Mouse (Mus musculus) C2C12 (cell line): ENCODE measurements around the gene Rps28. TPM values are rescaled to one million over a fixed set of nuclear protein-coding genes. Genes with fewer than 3 reads are reported as not detected.
A peak's percentile ranks its signal among the peaks of the same experiment; 100 is the strongest.

Experiments
- H3K27me3 ChIP-seq: one replicate; pipeline ENCODE4 v1.6.1; 2011; ENCODE audit not compliant: control insufficient read depth, insufficient read depth, insufficient read length
- H3K36me3 ChIP-seq: one replicate; pipeline ENCODE4 v1.6.1; 2011; ENCODE audit not compliant: control insufficient read depth, insufficient read depth
- H3K4me3 ChIP-seq: one replicate; pipeline ENCODE4 v1.5.1; 2011; ENCODE audit warnings: mild to moderate bottlenecking, control low read depth; ENCODE audit not compliant: poor library complexity, insufficient read depth, severe bottlenecking
- H3K79me2 ChIP-seq: one replicate; pipeline ENCODE4 v1.6.1; 2011; ENCODE audit not compliant: control insufficient read depth, insufficient read depth
- H3K79me3 ChIP-seq: one replicate; pipeline ENCODE4 v1.6.1; 2011; ENCODE audit warnings: low read depth, control low read depth
- H3ac ChIP-seq: one replicate; pipeline ENCODE3; 2011; ENCODE audit warnings: low read depth; ENCODE audit not compliant: control insufficient read depth, insufficient read length
- CEBPB ChIP-seq: IDR thresholded peaks from one replicate; pipeline ENCODE4 v1.6.1; 2011; ENCODE audit warnings: low read depth, mild to moderate bottlenecking, control low read depth, moderate library complexity
- CTCF ChIP-seq: IDR thresholded peaks from one replicate; pipeline ENCODE4 v1.5.1; 2011; ENCODE audit not compliant: control insufficient read depth, insufficient read depth, insufficient read length
- FOSL1 ChIP-seq: IDR thresholded peaks from one replicate; pipeline ENCODE4 v1.8.0; 2011; ENCODE audit warnings: mild to moderate bottlenecking, low read length; ENCODE audit not compliant: poor library complexity, insufficient read depth, severe bottlenecking
- MAX ChIP-seq: IDR thresholded peaks from one replicate; pipeline ENCODE4 v1.6.1; 2011; ENCODE audit warnings: mild to moderate bottlenecking, control low read depth
- MYOD1 ChIP-seq: IDR thresholded peaks from one replicate; pipeline ENCODE4 v1.6.1; 2011; ENCODE audit warnings: low read depth; ENCODE audit not compliant: control insufficient read depth, insufficient read length
- MYOG ChIP-seq: IDR thresholded peaks from one replicate; pipeline ENCODE4 v1.6.1; 2011; ENCODE audit not compliant: control insufficient read depth, insufficient read length; ENCODE audit errors: extremely low read depth
- USF1 ChIP-seq: IDR thresholded peaks from one replicate; pipeline ENCODE4 v1.6.1; 2011; ENCODE audit warnings: low read depth, mild to moderate bottlenecking, control low read depth, moderate library complexity
- polyA plus RNA-seq: library from polyadenylated mRNA; unstranded; fragments of >200 nt; fragmentation: generic; extraction: Trizol; gene quantifications from one replicate; pipeline ENCODE4 v1.2.1, GENCODE M21; 2012; ENCODE audit warnings: missing spikeins

Rps28 gene
- polyA plus RNA-seq, 1 experiment: 8,619 TPM

- H3K27me3 ChIP-seq: no peaks in the 10 kb centered on the region
- H3K36me3 ChIP-seq: no peaks in the 10 kb centered on the region
- H3K79me3 ChIP-seq: no peaks in the 10 kb centered on the region
- H3ac ChIP-seq: no peak overlapping the region
- H3K79me2 ChIP-seq: no peaks in the 10 kb centered on the region
- TF ChIP-seq USF1: no peak
- no peak for TF ChIP-seq MYOG
- H3K4me3 ChIP-seq: no peak overlapping the region
Measured at GRCm38 (mm10) chr17:33799277-33799676, 25.1 kb downstream of the Rps28 start.

- H3K79me3 ChIP-seq: no peaks in the 10 kb centered on the region
- no peaks in the 10 kb centered on the region for H3K79me2 ChIP-seq
- H3K27me3 ChIP-seq: no peaks in the 10 kb centered on the region
- no peaks in the 10 kb centered on the region for H3K36me3 ChIP-seq
- no peak overlapping the region for H3K4me3 ChIP-seq
- TF ChIP-seq CTCF (peak; percentile 29), MYOD1 (no peak), USF1 (no peak), FOSL1 (no peak)
- H3ac ChIP-seq: no peak overlapping the region
Measured at GRCm38 (mm10) chr17:33798306-33798705, 26.1 kb downstream of the Rps28 start.

- no peak for TF ChIP-seq FOSL1
- peak; percentile 48 for TF ChIP-seq MYOD1
- TF ChIP-seq MYOG: no peak
- Histone ChIP-seq H3K4me3 (no peak overlapping the region), H3K79me2 (no peaks in the 10 kb centered on the region), H3ac (no peak overlapping the region), H3K79me3 (no peaks in the 10 kb centered on the region), H3K27me3 (no peaks in the 10 kb centered on the region), H3K36me3 (no peaks in the 10 kb centered on the region)
Measured at GRCm38 (mm10) chr17:33788732-33789131, 35.6 kb downstream of the Rps28 start.

GRCm38 (mm10) chr17:33786375-33786774, 38.0 kb downstream of the Rps28 start:
- Histone ChIP-seq H3K27me3 (no peaks in the 10 kb centered on the region), H3K79me2 (peaks cover 5% of the 10 kb centered on the region), H3ac (no peak overlapping the region), H3K79me3 (peaks cover 2% of the 10 kb centered on the region), H3K4me3 (no peak overlapping the region), H3K36me3 (no peaks in the 10 kb centered on the region)
- no peak for TF ChIP-seq MYOD1
- no peak for TF ChIP-seq MAX
- TF ChIP-seq FOSL1: no peak
- TF ChIP-seq CEBPB: no peak
- no peak for TF ChIP-seq MYOG
- TF ChIP-seq USF1: no peak
- TF ChIP-seq CTCF: no peak

GRCm38 (mm10) chr17:33784939-33785338, 39.4 kb downstream of the Rps28 start:
- Histone ChIP-seq H3K4me3 (no peak overlapping the region), H3K27me3 (no peaks in the 10 kb centered on the region), H3K79me3 (peaks cover 3% of the 10 kb centered on the region), H3K36me3 (no peaks in the 10 kb centered on the region), H3K79me2 (peaks cover 19% of the 10 kb centered on the region), H3ac (no peak overlapping the region)
- TF ChIP-seq CEBPB (peak; percentile 15), MYOG (no peak), CTCF (no peak), MYOD1 (peak; percentile 8), USF1 (no peak), FOSL1 (no peak), MAX (no peak)

GRCm38 (mm10) chr17:33783408-33783807, 41.0 kb downstream of the Rps28 start:
- TF ChIP-seq FOSL1: peak; percentile 39
- peak; percentile 98 for TF ChIP-seq MAX
- peak; percentile 82 for TF ChIP-seq MYOD1
- no peak for TF ChIP-seq USF1
- H3K79me3 ChIP-seq: peaks cover 9% of the 10 kb centered on the region
- no peak overlapping the region for H3K4me3 ChIP-seq
- H3ac ChIP-seq: no peak overlapping the region
- no peaks in the 10 kb centered on the region for H3K27me3 ChIP-seq
- H3K79me2 ChIP-seq: peaks cover 35% of the 10 kb centered on the region
- peaks cover 5% of the 10 kb centered on the region for H3K36me3 ChIP-seq

GRCm38 (mm10) chr17:33782067-33782466, 42.3 kb downstream of the Rps28 start:
- TF ChIP-seq MAX (no peak), FOSL1 (no peak), CTCF (no peak), USF1 (no peak), CEBPB (no peak), MYOD1 (no peak)
- H3K36me3 ChIP-seq: peaks cover 19% of the 10 kb centered on the region
- H3K27me3 ChIP-seq: no peaks in the 10 kb centered on the region
- no peak overlapping the region for H3ac ChIP-seq
- H3K79me2 ChIP-seq: peaks cover 48% of the 10 kb centered on the region
- peak overlapping the region; percentile 51 for H3K4me3 ChIP-seq
- peaks cover 15% of the 10 kb centered on the region for H3K79me3 ChIP-seq
